Mouse (Mus musculus) liver, adult 2 months (tissue): ENCODE measurements around the gene BC048562.

Experiments used
- CTCF ChIP-seq: fragments of 200-500 bp; IDR thresholded peaks from 2 replicates; pipeline ENCODE4 v1.5.1; 2011; ENCODE audit warnings: low read depth, low read length, control low read depth
- POLR2A ChIP-seq: fragments of 200-500 bp; IDR thresholded peaks from 2 replicates; pipeline ENCODE4 v1.6.1; 2011; ENCODE audit warnings: low read length, control low read depth; ENCODE audit not compliant: insufficient read depth; ENCODE audit errors: extremely low read depth

DNA sequence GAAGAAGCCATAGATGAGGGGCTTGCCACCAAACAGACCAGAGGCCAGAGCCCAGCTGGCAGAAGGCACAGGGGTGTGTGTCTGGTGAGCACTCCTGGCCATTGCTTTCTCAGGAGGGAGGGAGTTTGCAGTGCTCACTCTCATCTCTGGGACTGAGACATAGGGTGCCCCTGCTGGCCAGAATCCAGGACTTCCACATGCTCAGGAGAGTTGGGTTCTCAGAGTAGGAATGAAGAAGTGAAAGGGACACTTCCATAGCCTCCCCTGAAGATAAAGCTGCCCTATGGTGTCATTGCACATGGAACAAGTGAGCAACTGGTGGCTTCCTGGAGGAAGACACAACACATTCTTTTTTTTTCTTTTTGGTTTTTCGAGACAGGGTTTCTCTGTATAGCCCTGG is 38.2 kb downstream of the BC048562 start:
- TF ChIP-seq CTCF (no peak), POLR2A (no peak)
